Mouse (Mus musculus) embryonic facial prominence, embryonic 13.5 days (tissue): Measurements from ENCODE around the gene Dhh. TPM values are rescaled to one million over a fixed set of nuclear protein-coding genes. Genes with fewer than 3 reads are reported as not detected.

Source experiments
- ATAC-seq: fragments of 200-750 bp; cut with Nextera tagmentation; 2 replicates; pipeline ENCODE4 v1.8.0; 2017; ENCODE audit warnings: low read depth; ENCODE audit not compliant: insufficient number of reproducible peaks, insufficient read depth, low FRiP score, low TSS enrichment
- H3K27ac ChIP-seq: fragments of 300-500 bp; sonication (generic); 2 replicates; pipeline ENCODE4 v1.5.1; 2015; ENCODE audit warnings: moderate library complexity, mild to moderate bottlenecking, inconsistent platforms
- H3K27me3 ChIP-seq: fragments of 300-500 bp; sonication (generic); 2 replicates; pipeline ENCODE4 v1.6.1; 2015; ENCODE audit warnings: mild to moderate bottlenecking, inconsistent platforms
- H3K36me3 ChIP-seq: fragments of 300-500 bp; sonication (generic); 2 replicates; pipeline ENCODE4 v1.6.1; 2015; ENCODE audit warnings: mild to moderate bottlenecking, inconsistent platforms
- H3K4me1 ChIP-seq: fragments of 300-500 bp; sonication (generic); 2 replicates; pipeline ENCODE4 v1.6.1; 2015; ENCODE audit warnings: inconsistent platforms
- H3K4me2 ChIP-seq: fragments of 300-500 bp; sonication (generic); 2 replicates; pipeline ENCODE4 v1.6.1; 2015; ENCODE audit warnings: moderate library complexity, mild to moderate bottlenecking, inconsistent platforms
- H3K4me3 ChIP-seq: fragments of 300-500 bp; sonication (generic); 2 replicates; pipeline ENCODE4 v1.5.1; 2015; ENCODE audit warnings: mild to moderate bottlenecking, inconsistent platforms
- H3K9ac ChIP-seq: fragments of 300-500 bp; sonication (generic); 2 replicates; pipeline ENCODE4 v1.6.1; 2015; ENCODE audit warnings: mild to moderate bottlenecking, inconsistent platforms
- H3K9me3 ChIP-seq: fragments of 300-500 bp; sonication (generic); 2 replicates; pipeline ENCODE4 v1.6.1; 2016; ENCODE audit warnings: inconsistent platforms
- WGBS: fragments of 180-500 bp; shearing (Covaris S2); methylation state at CpG from one replicate; pipeline ENCODE4 v1.1.7; 2015; ENCODE audit warnings: mixed read lengths; 5-methylcytosine and 5-hydroxymethylcytosine counted together
- polyA plus RNA-seq: library from polyadenylated mRNA; unstranded; fragments of >200 nt; fragmentation: Nextera tagmentation; extraction: Ambion mirVana; gene quantifications from 2 replicates; pipeline ENCODE4 v1.2.1, GENCODE M21; 2015

Dhh gene
- polyA plus RNA-seq, 1 experiment from 2014 or later = 0.52 TPM

DNA sequence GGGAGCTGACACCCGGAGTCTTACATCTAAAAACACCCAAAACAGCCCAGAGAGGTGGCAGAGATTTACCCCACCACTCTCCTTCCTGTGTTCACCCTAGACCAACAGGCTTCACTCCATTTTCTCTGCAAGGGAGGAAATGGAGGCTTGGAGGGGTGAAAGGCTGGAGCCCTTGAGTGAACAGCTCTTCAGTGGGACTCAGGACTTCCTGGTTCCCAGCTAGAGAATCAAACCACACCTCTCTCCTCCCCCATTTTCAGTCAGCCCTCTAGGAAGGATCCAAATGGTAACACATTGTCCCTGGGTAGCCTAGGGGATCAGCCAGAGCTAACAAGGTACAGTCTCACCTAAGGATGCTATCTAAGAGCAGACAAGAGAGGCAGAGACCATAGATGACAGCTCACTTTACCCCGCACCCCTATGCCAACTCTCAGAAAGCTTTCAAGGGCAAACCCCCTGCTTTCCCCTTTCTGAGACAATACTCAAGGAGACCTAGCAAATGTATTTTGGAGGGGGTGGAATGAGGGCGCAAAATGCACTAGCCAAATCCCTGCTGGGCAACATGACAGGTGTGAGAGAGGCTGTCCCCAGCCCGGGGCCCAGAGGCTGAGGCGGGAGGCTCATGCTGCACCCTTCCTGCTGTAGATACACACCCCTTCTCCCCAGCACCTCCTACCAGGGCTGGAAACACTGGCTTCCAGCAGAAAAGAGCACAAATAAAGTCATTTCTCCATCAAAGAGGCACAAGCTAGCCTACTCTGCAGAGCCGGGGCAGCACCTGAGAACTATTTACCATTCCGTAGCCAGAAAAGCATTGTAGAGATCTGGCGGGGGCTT, 28.8 kb downstream of the Dhh start:
- peak overlapping the region; percentile 3; the same call in 1 of the 2 replicates for H3K27ac ChIP-seq
- no peak for ATAC-seq
- peak overlapping the region; percentile 100 for H3K9ac ChIP-seq
- H3K9me3 ChIP-seq = no peaks in the 10 kb centered on the region
- H3K4me1 ChIP-seq = peaks cover 41% of the 10 kb centered on the region
- H3K27me3 ChIP-seq = no peaks in the 10 kb centered on the region
- H3K36me3 ChIP-seq = peaks cover 22% of the 10 kb centered on the region
- peak overlapping the region; percentile 99 for H3K4me3 ChIP-seq
- WGBS = 8% methylated on average over 8 of the region's 8 CpGs
- H3K4me2 ChIP-seq = peak overlapping the region; percentile 97

DNA sequence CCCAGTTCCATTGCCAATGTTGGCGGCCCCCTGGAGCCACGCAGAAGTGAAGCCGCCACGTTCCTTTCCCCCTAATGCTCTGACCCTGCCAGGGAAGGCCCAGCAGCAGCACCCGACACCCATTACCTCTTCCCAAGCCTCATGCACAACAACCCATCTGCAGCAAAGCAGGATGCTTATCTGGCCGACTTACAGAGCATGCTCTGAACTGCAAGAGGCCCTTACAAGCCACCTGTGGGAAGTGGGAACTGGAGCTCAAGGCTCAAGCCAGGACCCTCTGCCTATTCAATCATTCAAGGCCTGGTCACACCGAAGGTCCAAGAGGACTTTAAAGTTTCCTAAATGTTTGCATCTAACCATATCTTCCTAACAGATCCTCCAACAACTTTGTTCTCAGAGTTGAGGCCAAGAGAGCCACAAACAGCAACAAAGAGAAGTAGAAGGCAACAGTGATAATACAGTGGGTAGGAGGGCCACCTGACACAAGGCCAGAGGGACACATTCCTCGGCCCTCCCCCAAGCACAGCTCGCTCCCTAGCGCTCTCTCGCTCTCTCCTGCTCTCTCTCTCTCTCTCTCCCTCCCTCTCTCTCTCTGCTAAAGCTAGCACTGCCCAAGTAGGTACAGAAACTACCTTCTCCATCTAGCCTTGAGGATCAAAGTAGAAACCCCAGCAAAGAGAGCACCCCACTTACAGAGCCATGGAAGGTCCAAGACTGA, 29.8 kb downstream of the Dhh start:
- peaks cover 33% of the 10 kb centered on the region for H3K36me3 ChIP-seq

DNA sequence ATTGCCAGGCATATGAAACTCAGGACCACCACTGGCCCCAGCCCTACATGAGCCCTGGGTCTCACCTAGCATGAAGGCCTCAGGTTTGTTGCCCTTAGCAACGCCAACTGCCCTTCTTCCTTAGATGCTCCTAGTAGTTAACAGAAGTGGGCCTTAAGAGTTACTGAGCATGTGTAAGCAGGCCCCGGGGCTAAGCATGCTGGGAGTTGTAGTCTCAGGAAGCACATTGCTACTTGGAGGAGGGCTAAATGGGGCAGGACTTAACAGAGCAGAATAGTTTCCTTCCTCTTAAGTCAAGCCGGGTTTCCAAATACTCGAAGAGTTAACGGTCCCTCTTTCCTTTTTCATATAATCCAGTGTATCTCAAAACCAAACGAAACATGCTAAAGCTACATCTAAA, 31.0 kb downstream of the Dhh start:
- Histone ChIP-seq H3K4me1 (peaks cover 33% of the 10 kb centered on the region), H3K27ac (peak overlapping the region; percentile 65; the same call in 1 of the 2 replicates), H3K9me3 (no peaks in the 10 kb centered on the region), H3K4me2 (peak overlapping the region; percentile 97), H3K27me3 (no peaks in the 10 kb centered on the region), H3K4me3 (peak overlapping the region; percentile 99; the same call in 1 of the 2 replicates), H3K36me3 (peaks cover 45% of the 10 kb centered on the region), H3K9ac (peak overlapping the region; percentile 100)
- no peak for ATAC-seq
- 50% methylated on average over 6 of the region's 6 CpGs for WGBS

More for the DNA sequence above, 29.8 kb downstream of the Dhh start:
- H3K9me3 ChIP-seq = no peaks in the 10 kb centered on the region
- WGBS = 33% methylated on average over 11 of the region's 11 CpGs
- peak overlapping the region; percentile 100 for H3K9ac ChIP-seq
- peak overlapping the region; percentile 97 for H3K4me2 ChIP-seq
- H3K4me1 ChIP-seq = peaks cover 41% of the 10 kb centered on the region
- H3K27me3 ChIP-seq = no peaks in the 10 kb centered on the region
- peak overlapping the region; percentile 65 for H3K27ac ChIP-seq
- no peak for ATAC-seq
- peak overlapping the region; percentile 99 for H3K4me3 ChIP-seq

DNA sequence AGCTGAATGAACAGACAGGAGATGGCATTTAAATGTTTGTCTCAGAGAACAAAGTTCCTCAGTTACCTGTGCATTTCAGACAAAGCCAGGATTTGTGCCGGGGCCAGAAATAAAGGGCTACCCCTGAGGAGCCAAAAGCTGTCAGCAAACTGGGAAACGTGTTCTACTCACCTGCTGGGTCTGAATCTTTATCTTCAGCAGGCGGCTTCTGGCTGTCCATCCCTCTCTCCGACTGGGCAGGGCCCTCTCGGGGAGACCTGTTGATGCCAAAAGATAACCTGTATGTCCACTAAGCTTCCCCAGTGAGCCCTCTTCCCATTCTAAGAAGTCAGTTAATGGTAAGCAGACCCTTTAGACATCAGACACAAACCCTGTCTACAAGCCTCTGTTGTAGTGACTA, 31.8 kb downstream of the Dhh start:
- 89% methylated on average over 5 of the region's 5 CpGs for WGBS
- peaks cover 53% of the 10 kb centered on the region for H3K36me3 ChIP-seq
- no peaks in the 10 kb centered on the region for H3K9me3 ChIP-seq
- H3K4me1 ChIP-seq = peaks cover 33% of the 10 kb centered on the region
- ATAC-seq = no peak
- no peak overlapping the region for H3K27ac ChIP-seq
- H3K27me3 ChIP-seq = no peaks in the 10 kb centered on the region
- no peak overlapping the region for H3K4me3 ChIP-seq
- H3K4me2 ChIP-seq = no peak overlapping the region
- H3K9ac ChIP-seq = no peak overlapping the region

DNA sequence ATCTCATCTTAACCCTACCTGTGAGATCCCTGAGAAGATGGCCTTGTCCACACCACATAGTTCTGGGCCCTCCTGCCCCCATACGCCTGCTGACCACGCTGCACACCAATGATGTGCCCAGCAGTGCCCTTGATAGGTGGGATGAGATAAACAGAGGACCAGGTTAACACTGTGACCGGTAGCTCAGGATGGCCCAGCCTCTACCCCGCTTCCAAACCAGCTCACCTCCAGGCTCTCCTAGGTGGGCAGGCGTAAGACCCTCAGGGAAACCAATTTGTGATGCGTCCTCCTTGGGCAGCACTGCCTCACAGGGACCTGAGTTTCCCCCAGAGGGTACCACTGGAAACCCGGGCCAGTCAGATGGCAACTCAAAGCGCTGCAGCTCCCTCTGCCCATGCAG, 32.6 kb downstream of the Dhh start:
- peaks cover 33% of the 10 kb centered on the region for H3K4me1 ChIP-seq
- no peaks in the 10 kb centered on the region for H3K27me3 ChIP-seq
- 95% methylated on average over 8 of the region's 8 CpGs for WGBS
- no peak overlapping the region for H3K27ac ChIP-seq
- ATAC-seq = no peak
- peaks cover 60% of the 10 kb centered on the region for H3K36me3 ChIP-seq
- no peak overlapping the region for H3K4me2 ChIP-seq
- no peak overlapping the region for H3K4me3 ChIP-seq
- H3K9ac ChIP-seq = peak overlapping the region; percentile 32; the same call in 1 of the 2 replicates
- H3K9me3 ChIP-seq = no peaks in the 10 kb centered on the region

DNA sequence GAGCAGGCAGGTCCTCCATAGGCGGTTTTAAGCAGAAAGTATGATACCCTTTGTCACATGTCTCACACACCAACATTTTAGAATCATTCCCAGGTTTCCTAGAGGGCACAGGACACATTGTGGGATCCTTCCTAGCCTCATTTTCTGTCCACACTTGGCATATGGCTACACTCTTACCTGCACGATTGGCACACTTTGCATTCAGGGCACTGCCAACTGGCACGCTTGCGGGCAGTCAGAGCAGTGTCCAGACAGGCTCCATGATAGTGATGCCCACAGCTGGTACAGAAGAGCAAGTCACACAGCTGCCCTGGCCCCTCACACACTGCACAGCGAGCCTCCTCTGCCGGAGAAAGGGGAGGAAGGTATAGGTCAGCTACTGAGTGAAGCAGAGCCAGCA, 33.4 kb downstream of the Dhh start:
- no peak overlapping the region for H3K27ac ChIP-seq
- no peaks in the 10 kb centered on the region for H3K27me3 ChIP-seq
- H3K9ac ChIP-seq = no peak overlapping the region
- H3K36me3 ChIP-seq = peaks cover 68% of the 10 kb centered on the region
- 90% methylated on average over 6 of the region's 6 CpGs for WGBS
- no peak overlapping the region for H3K4me3 ChIP-seq
- ATAC-seq = no peak
- no peak overlapping the region for H3K4me2 ChIP-seq
- H3K9me3 ChIP-seq = no peaks in the 10 kb centered on the region
- H3K4me1 ChIP-seq = peaks cover 32% of the 10 kb centered on the region

DNA sequence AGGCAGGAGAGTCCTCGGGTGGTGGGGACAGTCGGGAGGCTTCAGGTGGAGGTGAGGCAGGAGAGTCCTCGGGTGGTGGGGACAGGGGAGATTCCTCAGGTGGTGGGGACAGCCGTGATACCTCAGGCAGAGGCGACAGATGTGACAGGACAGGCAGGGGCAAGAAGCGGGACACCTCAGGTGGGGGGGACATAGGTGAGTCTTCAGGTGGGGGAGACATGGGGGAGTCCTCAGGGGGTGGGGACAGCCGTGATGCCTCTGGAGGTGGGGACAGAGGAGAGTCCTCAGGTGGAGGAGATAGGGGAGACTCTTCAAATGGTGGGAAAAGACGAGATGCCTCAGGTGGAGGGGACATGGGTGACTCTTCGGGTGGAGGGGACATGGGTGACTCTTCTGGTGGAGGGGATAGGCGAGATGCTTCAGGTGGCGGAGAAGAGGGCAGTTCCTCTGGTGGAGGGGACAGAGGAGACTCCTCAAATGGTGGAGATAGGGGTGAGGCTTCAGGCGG, 34.8 kb downstream of the Dhh start:
- Histone ChIP-seq H3K4me2 (no peak overlapping the region), H3K4me3 (no peak overlapping the region), H3K4me1 (peaks cover 17% of the 10 kb centered on the region), H3K9me3 (no peaks in the 10 kb centered on the region), H3K27me3 (no peaks in the 10 kb centered on the region), H3K9ac (no peak overlapping the region), H3K36me3 (peaks cover 83% of the 10 kb centered on the region), H3K27ac (no peak overlapping the region)
- 89% methylated on average over 12 of the region's 12 CpGs for WGBS
- ATAC-seq = no peak

DNA sequence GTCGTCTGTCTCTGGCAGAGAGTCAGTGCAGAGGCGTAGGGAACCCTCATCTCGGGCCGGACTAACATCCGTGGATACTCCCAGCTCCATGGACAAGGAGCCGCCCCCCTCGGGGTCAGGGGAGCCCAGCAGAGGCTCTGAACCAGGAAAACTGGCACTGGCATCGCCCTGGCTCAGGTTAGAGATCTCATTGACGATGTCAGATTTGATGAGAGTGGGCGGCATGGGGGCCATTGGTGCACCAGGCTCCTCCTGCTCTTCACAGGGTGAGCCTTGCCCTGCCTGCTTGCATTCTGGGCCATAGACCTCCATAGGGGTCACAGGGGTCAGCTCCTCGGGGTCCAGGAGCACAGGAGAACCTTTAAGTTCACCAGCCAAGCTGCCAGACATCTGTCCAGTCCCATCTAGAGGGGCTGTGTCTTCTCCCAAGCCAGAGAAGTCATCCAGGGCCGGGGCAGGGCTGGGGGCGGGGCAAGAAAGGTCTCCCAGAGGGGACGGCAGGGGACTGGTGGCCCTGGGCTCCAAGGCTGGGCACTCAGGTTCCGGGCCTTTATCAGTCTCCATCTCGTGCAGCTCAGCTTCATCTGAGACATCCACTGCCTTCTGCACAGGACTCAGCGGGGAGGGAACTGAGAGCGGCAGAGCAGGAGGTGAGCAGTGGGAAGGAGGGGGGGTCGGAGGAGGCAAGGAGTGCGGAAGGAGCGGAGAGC, 36.5 kb downstream of the Dhh start:
- H3K9ac ChIP-seq = no peak overlapping the region
- no peak overlapping the region for H3K4me3 ChIP-seq
- H3K27me3 ChIP-seq = no peaks in the 10 kb centered on the region
- H3K4me1 ChIP-seq = peaks cover under 1% of the 10 kb centered on the region
- no peak overlapping the region for H3K4me2 ChIP-seq
- H3K27ac ChIP-seq = no peak overlapping the region
- ATAC-seq = no peak
- 84% methylated on average over 21 of the region's 21 CpGs for WGBS
- H3K9me3 ChIP-seq = no peaks in the 10 kb centered on the region
- peaks cover 99% of the 10 kb centered on the region for H3K36me3 ChIP-seq

DNA sequence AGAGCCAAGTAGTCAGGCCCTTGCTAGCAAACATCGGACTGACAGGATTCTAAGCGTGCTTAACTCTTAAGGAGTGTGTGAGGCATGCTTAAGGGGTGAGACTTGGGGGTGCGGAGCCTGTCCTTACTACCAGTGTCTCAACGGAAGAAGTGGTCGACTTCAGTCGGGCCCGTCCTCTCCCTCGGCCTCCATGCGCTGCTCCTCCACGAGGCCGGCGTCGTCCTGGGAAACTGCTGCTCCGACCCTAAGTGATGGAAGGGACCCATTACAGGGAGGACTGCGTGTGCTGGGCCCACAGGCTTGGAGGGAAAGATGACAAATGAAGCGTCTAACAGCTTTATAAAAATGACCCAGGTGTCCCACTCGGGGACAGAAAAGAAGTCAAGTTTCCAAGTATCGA, 37.4 kb downstream of the Dhh start:
- Histone ChIP-seq H3K4me1 (no peaks in the 10 kb centered on the region), H3K4me3 (no peak overlapping the region), H3K36me3 (peaks cover 100% of the 10 kb centered on the region), H3K4me2 (no peak overlapping the region), H3K27ac (no peak overlapping the region), H3K9ac (no peak overlapping the region), H3K9me3 (no peaks in the 10 kb centered on the region), H3K27me3 (no peaks in the 10 kb centered on the region)
- WGBS = 96% methylated on average over 18 of the region's 18 CpGs
- no peak for ATAC-seq

DNA sequence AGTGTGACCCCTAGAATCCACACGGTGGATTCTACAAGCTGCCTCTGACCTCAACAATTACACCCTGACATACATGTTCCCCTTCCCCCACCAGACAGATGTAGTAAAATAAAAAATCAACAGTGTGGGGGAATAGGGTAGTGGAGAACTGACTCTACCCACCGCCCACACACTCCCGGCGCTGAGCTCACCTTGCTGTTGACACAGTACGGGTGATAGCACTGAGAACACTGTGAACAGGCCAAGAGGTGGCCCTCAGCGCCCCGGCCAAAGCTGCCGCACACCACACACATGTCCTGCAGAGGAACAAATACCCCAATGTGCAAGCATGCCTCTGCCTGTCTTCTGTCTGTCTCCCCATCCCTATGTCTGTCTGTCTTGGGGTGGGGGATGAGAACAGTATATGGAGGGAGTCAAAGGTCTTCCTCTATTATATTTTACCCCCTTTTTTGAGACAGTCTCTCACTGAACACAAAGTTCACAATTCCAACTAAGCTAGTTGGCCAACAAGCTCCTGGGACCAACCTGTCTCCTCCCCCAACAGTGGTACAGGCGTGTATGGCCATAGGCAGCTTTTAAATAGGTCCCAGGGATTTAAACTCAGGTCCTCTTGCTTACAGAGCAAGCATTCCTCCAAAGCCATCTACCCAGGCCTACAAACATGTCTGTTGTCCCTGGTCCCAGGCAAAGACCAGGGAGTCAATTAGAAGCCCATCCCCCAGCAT, 38.9 kb downstream of the Dhh start:
- ATAC-seq = no peak
- no peak overlapping the region for H3K9ac ChIP-seq
- no peaks in the 10 kb centered on the region for H3K27me3 ChIP-seq
- no peaks in the 10 kb centered on the region for H3K9me3 ChIP-seq
- no peak overlapping the region for H3K27ac ChIP-seq
- H3K4me1 ChIP-seq = no peaks in the 10 kb centered on the region
- no peak overlapping the region for H3K4me2 ChIP-seq
- peaks cover 100% of the 10 kb centered on the region for H3K36me3 ChIP-seq
- WGBS = 85% methylated on average over 9 of the region's 9 CpGs
- no peak overlapping the region for H3K4me3 ChIP-seq

DNA sequence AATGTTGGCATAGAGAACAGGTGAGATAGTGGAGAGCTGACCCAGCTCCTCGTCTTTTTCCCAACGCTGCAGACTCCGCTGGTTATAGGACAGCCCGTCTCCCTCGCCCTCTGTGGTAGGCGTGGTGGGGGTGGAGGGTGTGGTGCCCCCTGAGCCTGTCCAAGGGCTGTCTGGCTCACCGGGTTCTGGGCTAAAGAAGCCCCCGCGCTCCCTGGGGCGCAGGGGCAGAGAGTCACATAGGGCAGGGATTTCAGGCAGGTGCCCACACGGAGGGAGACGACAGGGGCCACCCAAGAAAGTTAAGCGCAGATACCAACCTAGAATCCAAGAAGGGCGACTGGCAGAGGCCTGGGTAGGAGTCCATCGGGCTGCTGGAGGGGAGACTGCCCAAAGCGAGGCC, 44.1 kb downstream of the Dhh start:
- H3K4me2 ChIP-seq = no peak overlapping the region
- H3K4me3 ChIP-seq = no peak overlapping the region
- 94% methylated on average over 16 of the region's 16 CpGs for WGBS
- H3K27me3 ChIP-seq = no peaks in the 10 kb centered on the region
- H3K36me3 ChIP-seq = peaks cover 100% of the 10 kb centered on the region
- no peak overlapping the region for H3K9ac ChIP-seq
- no peaks in the 10 kb centered on the region for H3K9me3 ChIP-seq
- no peak for ATAC-seq
- H3K4me1 ChIP-seq = no peaks in the 10 kb centered on the region
- H3K27ac ChIP-seq = no peak overlapping the region
